Mouse (Mus musculus) MEL (cell line): ENCODE data around the gene Wasf2. TPM values are rescaled to one million over a fixed set of nuclear protein-coding genes. Genes with fewer than 3 reads are reported as not detected.

ENCODE experiments used
- DNase-seq: peaks from one replicate; pipeline ENCODE4 v3.0.0; 2011; ENCODE audit warnings: low read depth, low spot score
- H3K27ac ChIP-seq: 2 replicates; pipeline ENCODE4 v1.5.1; 2012; ENCODE audit warnings: low read depth, mild to moderate bottlenecking, control low read depth, low read length, moderate library complexity; ENCODE audit not compliant: control insufficient read depth
- H3K27me3 ChIP-seq, 2 experiments: fragments of 150-350 bp in 1 of 2; sonication (generic) in 1 of 2; 2 replicates each; pipeline ENCODE4 v1.6.1; 2012; ENCODE audit warnings: low read length in 2 of 2, mild to moderate bottlenecking in 2 of 2, improper control_type of control experiment in 1 of 2, moderate library complexity in 1 of 2; ENCODE audit not compliant: insufficient read depth in 2 of 2, control insufficient read depth in 1 of 2
- H3K36me3 ChIP-seq, 2 experiments: 2 replicates each; pipeline ENCODE4 v1.6.1; 2012 to 2014; ENCODE audit warnings: low read length in 2 of 2, improper control_type of control experiment in 1 of 2, inconsistent platforms in 1 of 2, mild to moderate bottlenecking in 1 of 2; ENCODE audit not compliant: insufficient read depth in 2 of 2, control insufficient read depth in 1 of 2
- H3K4me1 ChIP-seq, 2 experiments: fragments of 150-350 bp in 1 of 2; sonication (generic) in 1 of 2; 2 replicates each; pipeline ENCODE4 v1.6.1; 2012; ENCODE audit warnings: low read length in 2 of 2, improper control_type of control experiment in 1 of 2, mild to moderate bottlenecking in 1 of 2; ENCODE audit not compliant: insufficient read depth in 2 of 2, control insufficient read depth in 1 of 2
- H3K4me3 ChIP-seq, 2 experiments: fragments of 150-350 bp in 1 of 2; sonication (generic) in 1 of 2; 2 replicates each; pipeline ENCODE4 v1.5.1; 2012; ENCODE audit warnings: low read depth in 2 of 2, low read length in 2 of 2, mild to moderate bottlenecking in 2 of 2, moderate library complexity in 2 of 2, control low read depth in 1 of 2, improper control_type of control experiment in 1 of 2; ENCODE audit not compliant: control insufficient read depth in 1 of 2, insufficient read depth in 1 of 2
- H3K79me2 ChIP-seq: 2 replicates; pipeline ENCODE4 v1.6.1; 2012; ENCODE audit warnings: mild to moderate bottlenecking, low read length, moderate library complexity; ENCODE audit not compliant: control insufficient read depth, poor library complexity, insufficient read depth
- H3K9ac ChIP-seq: 2 replicates; pipeline ENCODE4 v1.6.1; 2012; ENCODE audit warnings: low read depth, mild to moderate bottlenecking, control low read depth, low read length, moderate library complexity; ENCODE audit not compliant: control insufficient read depth, poor library complexity, severe bottlenecking
- H3K9me3 ChIP-seq: fragments of 150-350 bp; sonication (generic); replicated peaks from 2 replicates; pipeline ENCODE4 v1.6.1; 2012; ENCODE audit warnings: mild to moderate bottlenecking, low read length, improper control_type of control experiment, moderate library complexity; ENCODE audit not compliant: insufficient read depth
- CHD1 ChIP-seq: IDR thresholded peaks from 2 replicates; pipeline ENCODE4 v1.6.1; 2012; ENCODE audit warnings: low read depth, mild to moderate bottlenecking, inconsistent platforms, low read length, improper control_type of control experiment
- CTCF ChIP-seq, 3 experiments: IDR thresholded peaks in 2 of 3; conservative IDR thresholded peaks in 1 of 3; 2 replicates each; pipeline ENCODE4 v1.5.1; 2011 to 2012; ENCODE audit warnings: low read length in 3 of 3, low read depth in 2 of 3, mild to moderate bottlenecking in 2 of 3, improper control_type of control experiment in 1 of 3, inconsistent platforms in 1 of 3, mixed read lengths in 1 of 3, moderate library complexity in 1 of 3; ENCODE audit not compliant: control insufficient read depth in 1 of 3, insufficient read depth in 1 of 3, poor library complexity in 1 of 3, severe bottlenecking in 1 of 3
- ELF1 ChIP-seq: IDR thresholded peaks from 2 replicates; pipeline ENCODE4 v1.6.1; 2014; ENCODE audit warnings: low read depth, mild to moderate bottlenecking, inconsistent platforms, low read length, improper control_type of control experiment, moderate library complexity
- EP300 ChIP-seq, 2 experiments: IDR thresholded peaks; 2 replicates each; pipeline ENCODE4 v1.6.1; 2011; ENCODE audit warnings: improper control_type of control experiment in 2 of 2, low read length in 2 of 2, low read depth in 1 of 2, mild to moderate bottlenecking in 1 of 2
- ETS1 ChIP-seq: IDR thresholded peaks from 2 replicates; pipeline ENCODE4 v1.6.1; 2012; ENCODE audit warnings: low read depth, mild to moderate bottlenecking, inconsistent platforms, low read length, improper control_type of control experiment, moderate library complexity
- GABPA ChIP-seq: IDR thresholded peaks from 2 replicates; pipeline ENCODE4 v1.6.1; 2012; ENCODE audit warnings: low read depth, mild to moderate bottlenecking, inconsistent platforms, low read length, improper control_type of control experiment, moderate library complexity
- GATA1 ChIP-seq: IDR thresholded peaks from 2 replicates; pipeline ENCODE4 v1.6.1; 2011; ENCODE audit warnings: low read depth, low read length, improper control_type of control experiment
- HCFC1 ChIP-seq: IDR thresholded peaks from 2 replicates; pipeline ENCODE4 v1.6.1; 2012; ENCODE audit warnings: low read depth, mild to moderate bottlenecking, inconsistent platforms, low read length, improper control_type of control experiment, moderate library complexity
- JUND ChIP-seq: IDR thresholded peaks from 2 replicates; pipeline ENCODE4 v1.6.1; 2011; ENCODE audit warnings: low read depth, mild to moderate bottlenecking, improper control_type of control experiment, low read length
- KAT2A ChIP-seq: conservative IDR thresholded peaks from 2 replicates; pipeline ENCODE4 v1.6.1; 2012; ENCODE audit warnings: low read depth, low read length, improper control_type of control experiment, inconsistent platforms
- MAFK ChIP-seq: IDR thresholded peaks from 2 replicates; pipeline ENCODE4 v1.6.1; 2011; ENCODE audit warnings: low read depth, mild to moderate bottlenecking, low read length, improper control_type of control experiment, borderline replicate concordance
- MAX ChIP-seq: IDR thresholded peaks from 2 replicates; pipeline ENCODE4 v1.6.1; 2011; ENCODE audit warnings: low read length, improper control_type of control experiment
- MYB ChIP-seq: IDR thresholded peaks from 2 replicates; pipeline ENCODE4 v1.6.1; 2011; ENCODE audit warnings: mild to moderate bottlenecking, low read depth, low read length, improper control_type of control experiment
- POLR2A ChIP-seq, 2 experiments: IDR thresholded peaks; 2 replicates each; pipeline ENCODE4 v1.6.1; 2011 to 2012; ENCODE audit warnings: low read length in 2 of 2, mild to moderate bottlenecking in 2 of 2, control low read depth in 1 of 2, improper control_type of control experiment in 1 of 2, low read depth in 1 of 2, moderate library complexity in 1 of 2; ENCODE audit not compliant: control insufficient read depth in 1 of 2, insufficient read depth in 1 of 2, poor library complexity in 1 of 2
- POLR2AphosphoS5 ChIP-seq: IDR thresholded peaks from 2 replicates; pipeline ENCODE4 v1.6.1; 2012; ENCODE audit warnings: low read depth, borderline replicate concordance, mild to moderate bottlenecking, inconsistent platforms, low read length, moderate library complexity, mixed read lengths
- RAD21 ChIP-seq: IDR thresholded peaks from 2 replicates; pipeline ENCODE4 v1.6.1; 2011; ENCODE audit warnings: mild to moderate bottlenecking, low read depth, low read length, improper control_type of control experiment
- RCOR1 ChIP-seq: IDR thresholded peaks from 2 replicates; pipeline ENCODE4 v1.6.1; 2012; ENCODE audit warnings: low read depth, mild to moderate bottlenecking, inconsistent platforms, low read length, improper control_type of control experiment
- SIN3A ChIP-seq: IDR thresholded peaks from 2 replicates; pipeline ENCODE4 v1.6.1; 2012; ENCODE audit warnings: low read length, improper control_type of control experiment, inconsistent platforms
- TAL1 ChIP-seq: IDR thresholded peaks from 2 replicates; pipeline ENCODE4 v1.6.1; 2012; ENCODE audit warnings: mild to moderate bottlenecking, inconsistent platforms, low read length, moderate library complexity, mixed read lengths
- TBP ChIP-seq: IDR thresholded peaks from 2 replicates; pipeline ENCODE4 v1.8.0; 2011; ENCODE audit warnings: low read depth, low read length, improper control_type of control experiment
- TCF12 ChIP-seq: IDR thresholded peaks from 2 replicates; pipeline ENCODE4 v1.6.1; 2014; ENCODE audit warnings: low read depth, mild to moderate bottlenecking, inconsistent platforms, low read length, improper control_type of control experiment, moderate library complexity
- USF1 ChIP-seq: IDR thresholded peaks from 2 replicates; pipeline ENCODE4 v1.6.1; 2014; ENCODE audit warnings: low read depth, mild to moderate bottlenecking, inconsistent platforms, low read length, improper control_type of control experiment, moderate library complexity
- ZMIZ1 ChIP-seq: IDR thresholded peaks from 2 replicates; pipeline ENCODE4 v1.6.1; 2012; ENCODE audit warnings: low read depth, mild to moderate bottlenecking, inconsistent platforms, low read length, improper control_type of control experiment, moderate library complexity
- ZNF384 ChIP-seq: IDR thresholded peaks from 2 replicates; pipeline ENCODE4 v1.6.1; 2012; ENCODE audit warnings: low read depth, mild to moderate bottlenecking, inconsistent platforms, low read length, improper control_type of control experiment
- polyA plus RNA-seq, 2 experiments: library from polyadenylated mRNA; stranded (reverse) in 1 of 2; unstranded in 1 of 2; fragments of >175 nt in 1 of 2; fragments of >200 nt in 1 of 2; gene quantifications; 2 replicates each; pipeline versions ENCODE4 v1.2.1 to v1.2.4; 2012; ENCODE audit warnings: low replicate concordance in 2 of 2, low read depth in 1 of 2; ENCODE audit not compliant: insufficient read length in 2 of 2, insufficient read depth in 1 of 2, missing spikeins in 1 of 2
- total RNA-seq: library from RNA; depleted of rRNA; stranded (reverse); fragments of 300-350 nt; gene quantifications from 2 replicates; pipeline ENCODE4 v1.2.3, GENCODE M21; 2012

Gene Wasf2
- total and polyA plus RNA-seq, 3 experiments = 16.4 to 53.7 TPM; not detected in 1

- DNase-seq = no peak
- H3K4me3 ChIP-seq = no peak overlapping the region
- peaks cover 5 to 7% of the 10 kb centered on the region in 2 experiments; a peak in 3 of 4 replicates for H3K4me1 ChIP-seq
- H3K9me3 ChIP-seq = no peaks in the 10 kb centered on the region
- TF ChIP-seq JUND = no peak
- no peak for TF ChIP-seq RAD21
- TF ChIP-seq ZNF384 = no peak
- TF ChIP-seq CHD1 = no peak
- TF ChIP-seq USF1 = no peak
- TF ChIP-seq GABPA = no peak
- TF ChIP-seq TCF12 = no peak
- no peak for TF ChIP-seq MAFK
- no peak for TF ChIP-seq RCOR1
- TF ChIP-seq ZMIZ1 = no peak
- no peak for TF ChIP-seq CTCF (IDR thresholded peaks at IDR 0.05 in 2 of 3, conservative IDR thresholded peaks at IDR 0.05 in 1 of 3; ENCODE audit: control insufficient read depth in 1 of 3, insufficient read depth in 1 of 3, low read depth in 2 of 3, low read length in 3 of 3, poor library complexity in 1 of 3, severe bottlenecking in 1 of 3)
- no peak for TF ChIP-seq SIN3A
- TF ChIP-seq GATA1 = no peak
- TF ChIP-seq MYB = no peak
- TF ChIP-seq TAL1 = no peak
- no peak for TF ChIP-seq ETS1
- TF ChIP-seq HCFC1 = no peak
- no peaks in the 10 kb centered on the region for H3K79me2 ChIP-seq
- H3K27me3 ChIP-seq = no peaks in the 10 kb centered on the region
- no peak overlapping the region for H3K27ac ChIP-seq
- no peak overlapping the region for H3K9ac ChIP-seq
- peaks cover 0 to 2% of the 10 kb centered on the region in 2 experiments; a peak in 1 of 4 replicates for H3K36me3 ChIP-seq
Measured at GRCm38 (mm10) chr4:133101751-133102150, 28.6 kb upstream of the Wasf2 start.

GRCm38 (mm10) chr4:133103525-133104193 is 26.6 kb upstream of the Wasf2 start:
- peak; percentile 59 for DNase-seq
- Histone ChIP-seq H3K79me2 (no peaks in the 10 kb centered on the region), H3K9me3 (no peaks in the 10 kb centered on the region), H3K9ac (peak overlapping the region; percentile 51)
- no peak for TF ChIP-seq MAFK
- TF ChIP-seq POLR2AphosphoS5 = no peak
- no peak for TF ChIP-seq POLR2A (IDR thresholded peaks at IDR 0.05; ENCODE audit: control insufficient read depth in 1 of 2, insufficient read depth in 1 of 2, low read depth in 1 of 2, low read length in 2 of 2, poor library complexity in 1 of 2)
- TF ChIP-seq ELF1 = peak; percentile 13; the same call in 1 of the 2 replicates
- 0 out of 2 replicates have a peak, but pooled peaks have one; percentile 25 for TF ChIP-seq ETS1
- peak; percentile 24; the same call in 1 of the 2 replicates for TF ChIP-seq SIN3A
- TF ChIP-seq GATA1 = peak; percentile 40; the same call in 1 of the 2 replicates
- no peak for TF ChIP-seq KAT2A
- TF ChIP-seq RCOR1 = peak; percentile 61; the same call in 1 of the 2 replicates
- no peak for TF ChIP-seq TAL1
- TF ChIP-seq TCF12 = peak; percentile 68; the same call in 1 of the 2 replicates
- no peak for TF ChIP-seq TBP
- TF ChIP-seq CTCF (IDR thresholded peaks at IDR 0.05 in 2 of 3, conservative IDR thresholded peaks at IDR 0.05 in 1 of 3; ENCODE audit: control insufficient read depth in 1 of 3, insufficient read depth in 1 of 3, low read depth in 2 of 3, low read length in 3 of 3, poor library complexity in 1 of 3, severe bottlenecking in 1 of 3) = no peak
- peak; percentile 32 to 65; a peak in 3 of 4 replicates for TF ChIP-seq EP300 (IDR thresholded peaks at IDR 0.05; ENCODE audit: low read depth in 1 of 2, low read length in 2 of 2)
- TF ChIP-seq ZMIZ1 = no peak
- TF ChIP-seq MAX = 0 out of 2 replicates have a peak, but pooled peaks have one; percentile 11
- TF ChIP-seq, all 39 proteins: peak for 8
- H3K4me1 ChIP-seq = peaks cover 5 to 13% of the 10 kb centered on the region in 2 experiments
- peaks cover 0 to 2% of the 10 kb centered on the region in 2 experiments; a peak in 1 of 4 replicates for H3K36me3 ChIP-seq
- H3K27ac ChIP-seq = 0 out of 2 replicates have a peak overlapping the region, but pooled peaks have one; percentile 0
- H3K27me3 ChIP-seq = no peaks in the 10 kb centered on the region
- peak overlapping the region; percentile 34 to 38; a peak in 3 of 4 replicates for H3K4me3 ChIP-seq
